Mouse (Mus musculus) C2C12 (cell line): Measurements from ENCODE around the gene Kcnc1.

Source experiments
- CTCF ChIP-seq: IDR thresholded peaks from one replicate; pipeline ENCODE4 v1.5.1; 2011; ENCODE audit not compliant: control insufficient read depth, insufficient read depth, insufficient read length
- FOSL1 ChIP-seq: IDR thresholded peaks from one replicate; pipeline ENCODE4 v1.8.0; 2011; ENCODE audit warnings: mild to moderate bottlenecking, low read length; ENCODE audit not compliant: poor library complexity, insufficient read depth, severe bottlenecking
- MAX ChIP-seq: IDR thresholded peaks from one replicate; pipeline ENCODE4 v1.6.1; 2011; ENCODE audit warnings: mild to moderate bottlenecking, control low read depth
- MYOD1 ChIP-seq: IDR thresholded peaks from one replicate; pipeline ENCODE4 v1.6.1; 2011; ENCODE audit warnings: low read depth; ENCODE audit not compliant: control insufficient read depth, insufficient read length
- USF1 ChIP-seq: IDR thresholded peaks from one replicate; pipeline ENCODE4 v1.6.1; 2011; ENCODE audit warnings: low read depth, mild to moderate bottlenecking, control low read depth, moderate library complexity

DNA sequence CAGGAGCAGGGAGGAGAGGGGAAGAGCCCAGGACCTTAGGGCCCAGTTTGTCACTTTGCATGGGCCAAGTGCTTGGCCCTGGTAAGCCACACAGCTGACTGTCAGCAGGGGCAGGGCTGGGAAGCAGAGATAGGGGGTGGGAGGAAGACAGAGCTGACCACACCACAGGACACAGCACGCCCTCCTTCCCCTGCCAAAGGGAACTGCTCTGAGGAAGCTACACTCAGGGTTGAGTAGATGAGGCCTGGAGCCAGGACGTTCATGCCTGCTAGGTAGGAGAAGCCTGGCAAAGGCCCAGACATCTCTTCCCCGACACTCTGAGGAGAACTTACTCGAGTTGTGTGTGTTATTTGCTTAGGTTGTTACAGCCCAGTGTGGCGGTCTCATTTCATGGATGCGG, 49.6 kb downstream of the Kcnc1 start:
- TF ChIP-seq CTCF (no peak), MAX (no peak), MYOD1 (no peak), USF1 (no peak), FOSL1 (no peak)
